Mouse (Mus musculus) cerebellum, adult 2 months (tissue): Measurements from ENCODE around the gene Ssbp3. TPM values are rescaled to one million over a fixed set of nuclear protein-coding genes. Genes with fewer than 3 reads are reported as not detected.

Experiments used
- DNase-seq, 2 experiments: peaks; one replicate each; pipeline ENCODE4 v3.0.0; 2021
- H3K27ac ChIP-seq: fragments of 200-500 bp; 2 replicates; pipeline ENCODE4 v1.5.1; 2012; ENCODE audit warnings: low read length, control low read depth, inconsistent platforms; ENCODE audit not compliant: insufficient read depth
- H3K27me3 ChIP-seq: fragments of 200-500 bp; 2 replicates; pipeline ENCODE4 v1.6.1; 2012; ENCODE audit warnings: inconsistent platforms, mild to moderate bottlenecking, low read length, moderate library complexity; ENCODE audit not compliant: control insufficient read depth, insufficient read depth
- H3K4me1 ChIP-seq: fragments of 200-500 bp; 2 replicates; pipeline ENCODE4 v1.6.1; 2011; ENCODE audit warnings: low read length; ENCODE audit not compliant: control insufficient read depth, insufficient read depth
- H3K4me3 ChIP-seq: fragments of 200-500 bp; replicated peaks from 2 replicates; pipeline ENCODE3; 2011; ENCODE audit warnings: mild to moderate bottlenecking, low read depth, low read length, control low read depth; ENCODE audit not compliant: insufficient read depth
- CTCF ChIP-seq: fragments of 200-500 bp; IDR thresholded peaks from 2 replicates; pipeline ENCODE4 v1.5.1; 2011; ENCODE audit warnings: low read depth, mild to moderate bottlenecking, control low read depth, low read length, moderate library complexity, borderline replicate concordance; ENCODE audit not compliant: insufficient read depth
- POLR2A ChIP-seq: fragments of 200-500 bp; IDR thresholded peaks from 2 replicates; pipeline ENCODE4 v1.6.1; 2011; ENCODE audit warnings: low read length, control low read depth, borderline replicate concordance; ENCODE audit not compliant: insufficient read depth
- WGBS: fragments of 180-500 bp; shearing (Covaris S2); methylation state at CpG from one replicate; pipeline ENCODE4 v1.1.7; 2018; 5-methylcytosine and 5-hydroxymethylcytosine counted together
- polyA plus RNA-seq: library from polyadenylated mRNA; depleted of rRNA; stranded (reverse); fragments of >200 nt; gene quantifications from 2 replicates; pipeline ENCODE4 v1.2.3, GENCODE M21; 2012

The Ssbp3 gene
- polyA plus RNA-seq, 1 experiment, result 126 TPM

DNA sequence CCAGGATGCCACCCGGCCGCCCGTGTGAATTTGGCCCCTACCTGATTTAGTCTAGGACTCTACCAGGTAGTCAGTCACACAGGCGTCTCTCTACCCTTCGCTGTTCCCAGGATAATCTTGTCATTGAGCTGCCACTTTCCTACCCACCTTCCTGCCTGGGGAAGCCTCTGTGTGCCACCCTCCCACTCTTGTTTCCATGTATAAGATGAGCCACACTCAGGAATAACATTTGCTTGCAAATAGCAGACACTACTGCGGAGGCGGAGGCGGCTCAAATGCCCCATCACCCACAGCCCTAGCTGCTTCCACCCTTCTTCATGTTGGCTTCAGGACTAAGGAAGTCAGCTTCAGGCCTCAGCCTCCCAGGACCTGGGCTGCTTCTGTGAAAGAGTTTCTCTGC, 14.4 kb upstream of the Ssbp3 start:
- no peak overlapping the region for H3K4me3 ChIP-seq
- no peaks in the 10 kb centered on the region for H3K4me1 ChIP-seq
- TF ChIP-seq CTCF (no peak), POLR2A (no peak)
- no peaks in the 10 kb centered on the region for H3K27me3 ChIP-seq
- no peak overlapping the region for H3K27ac ChIP-seq
- WGBS, result 90% methylated on average over 8 of the region's 8 CpGs
- DNase-seq, result no peak

GRCm38 (mm10) chr4:106898923-106899322, 11.6 kb upstream of the Ssbp3 start:
- TF ChIP-seq CTCF (no peak), POLR2A (no peak)
- Histone ChIP-seq H3K4me1 (no peaks in the 10 kb centered on the region), H3K27ac (no peak overlapping the region), H3K27me3 (no peaks in the 10 kb centered on the region), H3K4me3 (no peak overlapping the region)
- DNase-seq, result no peak
- WGBS, result 62% methylated on average over 5 of the region's 5 CpGs

DNA sequence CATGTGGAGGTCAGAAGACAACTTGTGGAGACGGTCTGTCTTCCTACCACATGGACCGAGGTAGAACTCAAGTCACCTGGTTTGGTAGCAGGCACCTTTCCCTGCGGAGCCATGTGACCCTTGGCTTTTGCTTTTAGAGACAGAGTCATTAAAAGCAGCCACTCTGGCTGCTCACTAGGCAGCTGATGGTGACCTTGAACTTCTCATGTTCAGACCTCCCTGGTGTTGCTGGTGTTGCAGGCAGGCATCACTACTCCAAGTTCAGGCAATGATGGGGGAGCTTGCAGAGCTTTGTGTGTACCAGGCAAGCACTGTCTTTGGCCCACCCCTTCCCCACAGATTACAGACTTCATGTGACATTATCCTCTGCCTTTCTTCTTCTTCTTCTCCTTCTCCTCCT, 11.0 kb upstream of the Ssbp3 start:
- TF ChIP-seq POLR2A (no peak), CTCF (no peak)
- WGBS, result 86% methylated on average over 3 of the region's 3 CpGs
- Histone ChIP-seq H3K27ac (no peak overlapping the region), H3K4me3 (no peak overlapping the region), H3K27me3 (no peaks in the 10 kb centered on the region), H3K4me1 (no peaks in the 10 kb centered on the region)
- DNase-seq, result no peak

DNA sequence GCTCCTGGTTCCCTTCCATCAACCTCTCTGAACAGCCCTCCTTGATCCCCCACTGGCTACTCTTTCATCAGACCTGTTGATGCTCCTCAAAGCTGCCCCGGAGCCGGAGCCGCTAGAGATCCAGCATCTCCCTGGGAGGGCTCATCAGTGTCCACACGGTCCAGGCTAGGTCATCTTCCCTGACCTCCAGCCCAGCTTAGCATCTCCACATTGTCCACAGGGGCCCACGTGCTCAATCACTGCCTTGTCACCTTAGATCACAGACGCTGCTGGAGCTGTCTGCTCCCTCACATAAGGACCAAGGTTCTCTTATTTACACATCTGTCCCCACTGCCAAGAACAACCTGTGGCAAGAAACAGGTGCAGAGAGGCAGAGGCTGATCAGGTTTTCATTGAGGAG, 9.8 kb upstream of the Ssbp3 start:
- Histone ChIP-seq H3K27me3 (no peaks in the 10 kb centered on the region), H3K4me1 (no peaks in the 10 kb centered on the region), H3K27ac (no peak overlapping the region), H3K4me3 (no peak overlapping the region)
- DNase-seq, result no peak
- no peak for TF ChIP-seq CTCF
- TF ChIP-seq POLR2A, result no peak
- WGBS, result 41% methylated on average over 6 of the region's 6 CpGs

DNA sequence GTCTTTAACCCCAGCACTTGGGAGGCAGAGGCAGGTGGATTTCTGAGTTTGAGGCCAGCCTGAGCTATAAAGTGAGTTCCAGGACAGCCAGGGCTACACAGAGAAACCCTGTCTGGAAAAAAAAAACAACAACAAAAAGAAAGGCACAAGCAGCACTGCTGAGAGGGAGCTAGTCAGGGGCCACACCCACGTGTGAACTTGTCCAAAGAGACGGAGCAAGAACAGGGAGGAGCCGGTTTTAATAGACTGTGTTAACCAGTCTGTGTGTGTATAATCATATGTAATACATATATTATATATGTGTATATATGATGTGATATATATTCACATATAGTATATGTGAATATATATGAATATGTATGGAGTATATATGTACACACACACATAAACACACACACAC, 8.9 kb upstream of the Ssbp3 start:
- no peak overlapping the region for H3K4me3 ChIP-seq
- TF ChIP-seq CTCF (no peak), POLR2A (no peak)
- 83% methylated on average over 3 of the region's 3 CpGs for WGBS
- DNase-seq, result no peak
- H3K27me3 ChIP-seq, result no peaks in the 10 kb centered on the region
- no peak overlapping the region for H3K27ac ChIP-seq
- H3K4me1 ChIP-seq, result no peaks in the 10 kb centered on the region

GRCm38 (mm10) chr4:106902157-106902556, 8.3 kb upstream of the Ssbp3 start:
- Histone ChIP-seq H3K4me1 (no peaks in the 10 kb centered on the region), H3K27ac (no peak overlapping the region), H3K27me3 (no peaks in the 10 kb centered on the region), H3K4me3 (no peak overlapping the region)
- TF ChIP-seq CTCF (no peak), POLR2A (no peak)
- DNase-seq, result no peak
- 77% methylated on average over 8 of the region's 8 CpGs for WGBS

DNA sequence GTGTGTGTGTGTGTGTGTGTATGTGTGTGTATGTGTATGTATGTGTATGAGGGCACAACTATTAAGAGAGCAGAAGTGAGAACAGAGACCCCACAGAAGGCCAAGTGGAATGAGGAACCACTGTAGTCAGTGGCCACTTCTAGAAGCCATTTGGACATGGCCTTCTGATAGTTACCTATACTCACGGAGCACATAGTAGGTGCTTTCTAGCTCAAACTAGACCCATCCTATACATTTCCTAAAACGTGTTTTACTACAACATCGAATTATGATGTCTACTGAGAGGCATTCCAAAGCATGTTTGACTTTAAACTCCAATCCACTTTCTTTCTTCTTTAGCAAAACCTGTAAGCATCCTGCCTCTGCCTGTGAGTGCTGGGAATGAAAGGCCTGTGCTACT, 4.6 kb upstream of the Ssbp3 start:
- DNase-seq, result no peak
- H3K27me3 ChIP-seq, result no peaks in the 10 kb centered on the region
- TF ChIP-seq POLR2A (no peak), CTCF (no peak)
- H3K4me3 ChIP-seq, result no peak overlapping the region
- no peak overlapping the region for H3K27ac ChIP-seq
- H3K4me1 ChIP-seq, result peaks cover 9% of the 10 kb centered on the region; the same call in 1 of the 2 replicates
- 92% methylated on average over 3 of the region's 3 CpGs for WGBS

DNA sequence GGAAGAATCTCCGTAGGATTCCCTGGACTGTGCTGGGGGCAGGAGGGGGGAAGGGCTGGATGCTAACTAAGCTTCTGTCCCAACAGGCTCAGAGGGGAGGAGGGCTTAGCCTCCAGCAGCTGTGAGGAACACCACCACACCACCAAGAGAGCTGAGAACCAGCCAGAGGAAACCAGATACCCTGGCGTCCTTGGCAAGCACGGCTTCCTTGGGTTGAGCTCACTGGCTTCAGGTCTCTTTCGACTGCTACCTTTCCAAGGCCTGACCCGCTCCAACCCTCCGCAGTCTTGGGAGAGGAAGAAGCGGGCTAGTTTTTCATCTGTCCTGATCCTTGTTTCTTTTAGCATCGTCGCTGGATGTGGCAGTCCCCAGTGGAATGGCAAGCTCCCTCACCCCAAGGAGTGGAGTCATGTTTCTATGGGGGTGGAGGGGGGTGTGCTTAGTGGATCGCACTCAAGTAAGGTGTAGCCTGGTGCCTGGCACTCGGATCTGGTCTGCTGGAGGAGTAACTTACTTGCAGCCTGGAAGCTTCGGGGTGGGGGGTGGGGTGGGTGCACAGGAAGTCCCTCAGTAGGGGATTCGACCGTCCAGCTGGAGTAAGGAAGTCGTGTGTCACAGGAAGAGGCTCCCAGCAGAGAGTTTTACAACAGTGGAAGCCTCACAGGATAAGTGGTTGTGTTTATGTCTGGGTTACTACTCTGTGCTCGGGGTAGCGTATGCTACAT, 2.6 kb upstream of the Ssbp3 start:
- Histone ChIP-seq H3K27me3 (no peaks in the 10 kb centered on the region), H3K4me3 (no peak overlapping the region), H3K4me1 (peaks cover 9% of the 10 kb centered on the region; the same call in 1 of the 2 replicates), H3K27ac (no peak overlapping the region)
- no peak for DNase-seq
- WGBS, result 48% methylated on average over 17 of the region's 17 CpGs
- TF ChIP-seq CTCF, result no peak
- TF ChIP-seq POLR2A, result no peak
